Mouse (Mus musculus) lung, postnatal 0 days (tissue): Measurements from ENCODE around the gene Fndc3b.

Experiments used
- CTCF ChIP-seq: IDR thresholded peaks from 2 replicates; pipeline ENCODE4 v1.5.1; 2016; ENCODE audit warnings: antibody characterized with exemption, mild to moderate bottlenecking
- EP300 ChIP-seq: IDR thresholded peaks from 2 replicates; pipeline ENCODE4 v1.6.1; 2016; ENCODE audit warnings: antibody characterized with exemption, mild to moderate bottlenecking, control low read depth

GRCm38 (mm10) chr3:27742124-27742523 is 31.0 kb upstream of the Fndc3b start:
- TF ChIP-seq CTCF (no peak), EP300 (no peak)
